Mouse (Mus musculus): ENCODE results near the gene Lcn12. TPM values are rescaled to one million over a fixed set of nuclear protein-coding genes. Genes with fewer than 3 reads are reported as not detected.

Gene Lcn12
- polyA plus RNA-seq, 1 experiment from 2014 or later: not detected

- peaks cover 17% of the 10 kb centered on the region for H3K79me2 ChIP-seq (ENCODE audit: inconsistent target)
- H3K27ac ChIP-seq: peak within 1 kb of the TSS; percentile 74
- H3K36me3 ChIP-seq (ENCODE audit: inconsistent target): peaks cover 38% of the 10 kb centered on the region
- peak within 1 kb of the TSS; percentile 99 for H3K4me3 ChIP-seq (ENCODE audit: inconsistent target)
- WGBS (ENCODE audit: missing documents): 78% methylated on average over 20 of the region's 20 CpGs
Observed at GRCm38 (mm10) chr2:25501593-25502486, 8.1 kb upstream of the Lcn12 start, which contains the start of gene C8g. Gene C8g, minus strand, starts transcription at chr2:25501719.

GRCm38 (mm10) chr2:25500576-25501405 lies 7.1 kb upstream of the Lcn12 start, which contains the start of gene Fbxw5:
Gene Fbxw5, plus strand, starts transcription at chr2:25500750.
- peaks cover 17% of the 10 kb centered on the region for H3K79me2 ChIP-seq (ENCODE audit: inconsistent target)
- WGBS (ENCODE audit: missing documents): 2% methylated on average over 37 of the region's 44 CpGs
- peak within 1 kb of the TSS; percentile 99 for H3K4me3 ChIP-seq (ENCODE audit: inconsistent target)
- peak within 1 kb of the TSS; percentile 74 for H3K27ac ChIP-seq
- peaks cover 34% of the 10 kb centered on the region for H3K36me3 ChIP-seq (ENCODE audit: inconsistent target)

GRCm38 (mm10) chr2:25500071-25500575 lies 6.4 kb upstream of the Lcn12 start:
- Histone ChIP-seq H3K36me3 (ENCODE audit: inconsistent target) (peaks cover 28% of the 10 kb centered on the region), H3K79me2 (ENCODE audit: inconsistent target) (peaks cover 17% of the 10 kb centered on the region), H3K4me3 (ENCODE audit: inconsistent target) (peak overlapping the region; percentile 25), H3K27ac (peak overlapping the region; percentile 55)
- 72% methylated on average over 6 of the region's 6 CpGs for WGBS (ENCODE audit: missing documents)

GRCm38 (mm10) chr2:25498622-25499478 lies 5.1 kb upstream of the Lcn12 start:
- peaks cover 17% of the 10 kb centered on the region for H3K79me2 ChIP-seq (ENCODE audit: inconsistent target)
- peaks cover 16% of the 10 kb centered on the region for H3K36me3 ChIP-seq (ENCODE audit: inconsistent target)
- no peak overlapping the region for H3K4me3 ChIP-seq (ENCODE audit: inconsistent target)
- H3K27ac ChIP-seq: peak overlapping the region; percentile 54; the same call in 1 of the 2 replicates
- 78% methylated on average over 15 of the region's 15 CpGs for WGBS (ENCODE audit: missing documents)

- WGBS (ENCODE audit: missing documents): 24% methylated on average over 6 of the region's 6 CpGs
- peak overlapping the region; percentile 54 for H3K27ac ChIP-seq
- H3K79me2 ChIP-seq (ENCODE audit: inconsistent target): peaks cover 17% of the 10 kb centered on the region
- peaks cover 7% of the 10 kb centered on the region; the same call in 1 of the 2 replicates for H3K36me3 ChIP-seq (ENCODE audit: inconsistent target)
- H3K4me3 ChIP-seq (ENCODE audit: inconsistent target): peak overlapping the region; percentile 17
Observed at GRCm38 (mm10) chr2:25497846-25498575, 4.3 kb upstream of the Lcn12 start.

- H3K36me3 ChIP-seq (ENCODE audit: inconsistent target): no peaks in the 10 kb centered on the region
- no peak overlapping the region for H3K4me3 ChIP-seq (ENCODE audit: inconsistent target)
- peaks cover 8% of the 10 kb centered on the region for H3K79me2 ChIP-seq (ENCODE audit: inconsistent target)
- 53% methylated on average over 4 of the region's 4 CpGs for WGBS (ENCODE audit: missing documents)
- H3K27ac ChIP-seq: no peak overlapping the region
Observed at GRCm38 (mm10) chr2:25496462-25496861, 2.8 kb upstream of the Lcn12 start.

- H3K27ac ChIP-seq: no peak overlapping the region
- no peaks in the 10 kb centered on the region for H3K36me3 ChIP-seq (ENCODE audit: inconsistent target)
- H3K4me3 ChIP-seq (ENCODE audit: inconsistent target): no peak overlapping the region
- WGBS (ENCODE audit: missing documents): 83% methylated on average over 5 of the region's 5 CpGs
- H3K79me2 ChIP-seq (ENCODE audit: inconsistent target): no peaks in the 10 kb centered on the region
Observed at GRCm38 (mm10) chr2:25492988-25493387, 723 bp downstream of the Lcn12 start.

- Histone ChIP-seq H3K36me3 (ENCODE audit: inconsistent target) (no peaks in the 10 kb centered on the region), H3K79me2 (ENCODE audit: inconsistent target) (no peaks in the 10 kb centered on the region), H3K27ac (no peak overlapping the region), H3K4me3 (ENCODE audit: inconsistent target) (no peak overlapping the region)
- WGBS (ENCODE audit: missing documents): 80% methylated on average over 7 of the region's 7 CpGs
Observed at GRCm38 (mm10) chr2:25488671-25489068, 5.0 kb downstream of the Lcn12 start.

- 88% methylated on average over 6 of the region's 6 CpGs for WGBS (ENCODE audit: missing documents)
- Histone ChIP-seq H3K79me2 (ENCODE audit: inconsistent target) (no peaks in the 10 kb centered on the region), H3K36me3 (ENCODE audit: inconsistent target) (no peaks in the 10 kb centered on the region), H3K27ac (no peak overlapping the region), H3K4me3 (ENCODE audit: inconsistent target) (no peak overlapping the region)
Observed at GRCm38 (mm10) chr2:25487965-25488670, 5.6 kb downstream of the Lcn12 start.

- Histone ChIP-seq H3K79me2 (ENCODE audit: inconsistent target) (no peaks in the 10 kb centered on the region), H3K27ac (no peak overlapping the region), H3K4me3 (ENCODE audit: inconsistent target) (no peak overlapping the region), H3K36me3 (ENCODE audit: inconsistent target) (no peaks in the 10 kb centered on the region)
- 88% methylated on average over 11 of the region's 11 CpGs for WGBS (ENCODE audit: missing documents)
Observed at GRCm38 (mm10) chr2:25484901-25485647, 8.6 kb downstream of the Lcn12 start.

- no peak overlapping the region for H3K4me3 ChIP-seq (ENCODE audit: inconsistent target)
- H3K36me3 ChIP-seq (ENCODE audit: inconsistent target): no peaks in the 10 kb centered on the region
- WGBS (ENCODE audit: missing documents): 12% methylated on average over 7 of the region's 7 CpGs
- no peak overlapping the region for H3K27ac ChIP-seq
- no peaks in the 10 kb centered on the region for H3K79me2 ChIP-seq (ENCODE audit: inconsistent target)
Observed at GRCm38 (mm10) chr2:25482969-25483368, 10.7 kb downstream of the Lcn12 start.

- Histone ChIP-seq H3K27ac (no peak overlapping the region), H3K79me2 (ENCODE audit: inconsistent target) (no peaks in the 10 kb centered on the region), H3K4me3 (ENCODE audit: inconsistent target) (no peak overlapping the region), H3K36me3 (ENCODE audit: inconsistent target) (no peaks in the 10 kb centered on the region)
- 95% methylated on average over 1 of the region's 1 CpGs for WGBS (ENCODE audit: missing documents)
Observed at GRCm38 (mm10) chr2:25480541-25480940, 13.2 kb downstream of the Lcn12 start.

Data from macrophage (primary cell).